Mouse (Mus musculus) heart, postnatal 0 days (tissue): ENCODE measurements around the gene Dlg4.

Experiments used
- CTCF ChIP-seq: IDR thresholded peaks from 2 replicates; pipeline ENCODE4 v1.5.1; 2016; ENCODE audit warnings: antibody characterized with exemption, control low read depth, low read depth
- EP300 ChIP-seq: IDR thresholded peaks from 2 replicates; pipeline ENCODE4 v1.6.1; 2016; ENCODE audit warnings: antibody characterized with exemption, low read depth

DNA sequence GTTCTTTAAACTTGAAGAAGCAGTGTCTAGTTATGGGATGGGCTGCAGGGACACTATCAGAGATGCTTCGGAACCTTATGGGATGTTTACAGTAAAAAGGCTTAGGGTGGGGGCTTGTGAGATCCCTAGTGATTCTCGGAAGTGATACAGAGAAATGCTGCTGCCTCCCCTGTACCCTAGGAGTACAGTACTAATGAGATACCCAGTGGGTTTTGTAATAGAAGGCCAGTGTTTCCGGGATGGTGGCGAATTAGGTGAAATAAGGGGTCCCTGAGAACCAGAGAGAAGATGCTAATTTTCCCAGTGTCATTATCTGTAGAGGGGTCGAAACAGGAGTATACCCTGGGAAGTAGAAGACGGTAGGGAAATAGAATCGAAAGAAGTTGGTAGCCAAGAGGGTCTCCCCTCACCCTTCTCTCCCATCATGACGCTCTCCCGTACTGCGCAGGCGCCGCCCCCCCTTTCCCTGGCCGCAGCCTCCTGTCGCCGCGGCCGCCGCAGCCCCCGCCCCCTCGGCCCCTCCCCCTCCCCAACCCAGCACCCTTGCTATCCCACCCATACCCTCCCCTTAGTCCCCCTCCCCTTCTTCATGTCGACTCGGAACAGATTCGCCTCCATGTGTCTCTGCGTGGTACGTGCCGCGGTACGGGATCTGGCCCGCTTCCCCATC lies 6.9 kb downstream of the Dlg4 start:
- TF ChIP-seq CTCF: no peak
- TF ChIP-seq EP300: no peak
